Mouse (Mus musculus) liver, embryonic 14.5 days (tissue): ENCODE data around the gene 4930404N11Rik. TPM values are rescaled to one million over a fixed set of nuclear protein-coding genes. Genes with fewer than 3 reads are reported as not detected.
A peak's percentile ranks its signal among the peaks of the same experiment; 100 is the strongest.

Experiments used
- ATAC-seq: fragments of 200-750 bp; cut with Nextera tagmentation; 2 replicates; pipeline ENCODE4 v1.8.0; 2017; ENCODE audit warnings: moderate number of reproducible peaks, mild to moderate bottlenecking, moderate library complexity; ENCODE audit not compliant: insufficient read depth
- DNase-seq, 3 experiments: peaks; one replicate each; pipeline ENCODE4 v3.0.0-alpha.2; 2012 to 2013; ENCODE audit warnings: low read depth in 3 of 3, low spot score in 3 of 3
- H3K27ac ChIP-seq: fragments of 300-500 bp; sonication (generic); 2 replicates; pipeline ENCODE4 v1.5.1; 2014; ENCODE audit warnings: moderate library complexity, mild to moderate bottlenecking, control low read depth, inconsistent platforms
- H3K27me3 ChIP-seq: fragments of 300-500 bp; sonication (generic); 2 replicates; pipeline ENCODE4 v1.6.1; 2014; ENCODE audit warnings: mild to moderate bottlenecking, low read length, moderate library complexity; ENCODE audit not compliant: control insufficient read depth, insufficient read depth
- H3K36me3 ChIP-seq: fragments of 300-500 bp; sonication (generic); replicated peaks from 2 replicates; pipeline ENCODE4 v1.6.1; 2014; ENCODE audit warnings: low read depth; ENCODE audit not compliant: control insufficient read depth, insufficient read depth
- H3K4me1 ChIP-seq, 2 experiments: fragments of 200-500 bp in 1 of 2; fragments of 300-500 bp in 1 of 2; sonication (generic) in 1 of 2; replicated peaks; 2 replicates each; pipeline ENCODE4 v1.6.1; 2012 to 2014; ENCODE audit warnings: antibody characterized with exemption in 1 of 2, inconsistent platforms in 1 of 2, low read length in 1 of 2; ENCODE audit not compliant: control insufficient read depth in 2 of 2, insufficient read depth in 2 of 2
- H3K4me2 ChIP-seq: fragments of 300-500 bp; sonication (generic); 2 replicates; pipeline ENCODE4 v1.6.1; 2014; ENCODE audit warnings: low read depth, mild to moderate bottlenecking, control low read depth, moderate library complexity
- H3K4me3 ChIP-seq, 2 experiments: fragments of 200-500 bp in 1 of 2; fragments of 300-500 bp in 1 of 2; sonication (generic) in 1 of 2; 2 replicates each; pipeline ENCODE4 v1.5.1; 2012 to 2014; ENCODE audit warnings: low read depth in 2 of 2, low read length in 2 of 2, mild to moderate bottlenecking in 2 of 2, control low read depth in 1 of 2, inconsistent platforms in 1 of 2, moderate library complexity in 1 of 2; ENCODE audit not compliant: insufficient read depth in 1 of 2
- H3K9ac ChIP-seq: fragments of 300-500 bp; sonication (generic); replicated peaks from 2 replicates; pipeline ENCODE4 v1.6.1; 2014; ENCODE audit warnings: mild to moderate bottlenecking, control low read depth, moderate library complexity
- H3K9me3 ChIP-seq: fragments of 300-500 bp; sonication (generic); 2 replicates; pipeline ENCODE4 v1.6.1; 2016; ENCODE audit warnings: low read length, mixed read lengths; ENCODE audit not compliant: control insufficient read depth
- CTCF ChIP-seq: IDR thresholded peaks from 2 replicates; pipeline ENCODE4 v1.5.1; 2016; ENCODE audit warnings: antibody characterized with exemption, low read depth, control low read depth
- EP300 ChIP-seq: IDR thresholded peaks from 2 replicates; pipeline ENCODE4 v1.6.1; 2016; ENCODE audit warnings: antibody characterized with exemption, low read depth
- WGBS: fragments of 180-500 bp; shearing (Covaris S2); extraction: QIAGEN DNeasy Blood & Tissue Kit; methylation state at CpG from one replicate; pipeline ENCODE4 v1.1.7; 2014; ENCODE audit not compliant: insufficient replicate concordance; 5-methylcytosine and 5-hydroxymethylcytosine counted together
- polyA plus RNA-seq, 2 experiments: library from polyadenylated mRNA; depleted of rRNA in 1 of 2; stranded (reverse) in 1 of 2; unstranded in 1 of 2; fragments of >200 nt; fragmentation: Nextera tagmentation in 1 of 2; extraction: Ambion mirVana in 1 of 2; gene quantifications; 2 replicates each; pipeline versions ENCODE4 v1.2.1 to v1.2.3; 2012 to 2014

Gene 4930404N11Rik
- polyA plus RNA-seq, 2 experiments, result 0.55 to 0.60 TPM

- H3K4me1 ChIP-seq, result peaks cover 7 to 12% of the 10 kb centered on the region in 2 experiments; a peak in 3 of 4 replicates
- ATAC-seq (peak; percentile 80), DNase-seq (peak; percentile 58 to 68 (median 63))
- 11% methylated on average over 18 of the region's 18 CpGs for WGBS
- TF ChIP-seq CTCF (no peak; the same call in 1 of the 2 replicates), EP300 (no peak)
- peak overlapping the region; percentile 17; the same call in 1 of the 2 replicates for H3K4me2 ChIP-seq
- no peaks in the 10 kb centered on the region; the same call in 1 of the 2 replicates for H3K36me3 ChIP-seq
- H3K4me3 ChIP-seq, result no peak overlapping the region
- H3K9ac ChIP-seq, result no peak overlapping the region
- H3K27ac ChIP-seq, result no peak overlapping the region
- H3K27me3 ChIP-seq, result peaks cover 10% of the 10 kb centered on the region
- no peaks in the 10 kb centered on the region for H3K9me3 ChIP-seq
These were observed 36.1 kb upstream of the 4930404N11Rik start for GRCm38 (mm10) chr10:81401521-81402226.

- no peaks in the 10 kb centered on the region; the same call in 1 of the 2 replicates for H3K36me3 ChIP-seq
- no peak overlapping the region for H3K4me2 ChIP-seq
- peaks cover 7 to 12% of the 10 kb centered on the region in 2 experiments; a peak in 3 of 4 replicates for H3K4me1 ChIP-seq
- ATAC-seq (peak; percentile 2; the same call in 1 of the 2 replicates), DNase-seq (no peak)
- peaks cover 4% of the 10 kb centered on the region for H3K27me3 ChIP-seq
- no peak overlapping the region for H3K4me3 ChIP-seq
- 46% methylated on average over 10 of the region's 10 CpGs for WGBS
- H3K9ac ChIP-seq, result no peak overlapping the region
- H3K9me3 ChIP-seq, result no peaks in the 10 kb centered on the region
- no peak overlapping the region for H3K27ac ChIP-seq
- no peak for TF ChIP-seq CTCF
- no peak for TF ChIP-seq EP300
These were observed 35.5 kb upstream of the 4930404N11Rik start for GRCm38 (mm10) chr10:81401205-81401520.

- H3K9ac ChIP-seq, result no peak overlapping the region
- peaks cover 7 to 12% of the 10 kb centered on the region in 2 experiments; a peak in 3 of 4 replicates for H3K4me1 ChIP-seq
- H3K4me2 ChIP-seq, result no peak overlapping the region
- H3K36me3 ChIP-seq, result no peaks in the 10 kb centered on the region; the same call in 1 of the 2 replicates
- TF ChIP-seq EP300, result no peak
- no peak for TF ChIP-seq CTCF
- DNase-seq (no peak), ATAC-seq (no peak)
- H3K27ac ChIP-seq, result no peak overlapping the region
- WGBS, result 69% methylated on average over 22 of the region's 22 CpGs
- no peaks in the 10 kb centered on the region for H3K9me3 ChIP-seq
- H3K4me3 ChIP-seq, result no peak overlapping the region
- peaks cover 3% of the 10 kb centered on the region; the same call in 1 of the 2 replicates for H3K27me3 ChIP-seq
These were observed 35.0 kb upstream of the 4930404N11Rik start for GRCm38 (mm10) chr10:81400371-81401204.

GRCm38 (mm10) chr10:81399798-81400308 is 34.2 kb upstream of the 4930404N11Rik start:
- H3K4me3 ChIP-seq, result no peak overlapping the region
- peaks cover 3% of the 10 kb centered on the region; the same call in 1 of the 2 replicates for H3K27me3 ChIP-seq
- H3K9ac ChIP-seq, result no peak overlapping the region
- no peaks in the 10 kb centered on the region for H3K9me3 ChIP-seq
- H3K4me2 ChIP-seq, result no peak overlapping the region
- no peak overlapping the region for H3K27ac ChIP-seq
- TF ChIP-seq CTCF, result no peak
- no peak for TF ChIP-seq EP300
- 72% methylated on average over 18 of the region's 18 CpGs for WGBS
- H3K36me3 ChIP-seq, result no peaks in the 10 kb centered on the region; the same call in 1 of the 2 replicates
- no peak for DNase-seq
- ATAC-seq, result no peak
- peaks cover 7 to 12% of the 10 kb centered on the region in 2 experiments; a peak in 3 of 4 replicates for H3K4me1 ChIP-seq

- DNase-seq (no peak), ATAC-seq (no peak)
- Histone ChIP-seq H3K36me3 (no peaks in the 10 kb centered on the region; the same call in 1 of the 2 replicates), H3K4me3 (no peak overlapping the region), H3K9me3 (no peaks in the 10 kb centered on the region), H3K4me1 (peaks cover 7 to 12% of the 10 kb centered on the region in 2 experiments; a peak in 3 of 4 replicates), H3K9ac (no peak overlapping the region), H3K27me3 (no peaks in the 10 kb centered on the region; the same call in 1 of the 2 replicates), H3K4me2 (no peak overlapping the region), H3K27ac (no peak overlapping the region)
- 77% methylated on average over 5 of the region's 5 CpGs for WGBS
- TF ChIP-seq CTCF (no peak), EP300 (no peak)
These were observed 33.7 kb upstream of the 4930404N11Rik start for GRCm38 (mm10) chr10:81399296-81399695.
